Mouse (Mus musculus): ENCODE measurements around the gene Abi1. TPM values are rescaled to one million over a fixed set of nuclear protein-coding genes. Genes with fewer than 3 reads are reported as not detected.
"Not testable (repeated sequence)": the region's sequence is repeated elsewhere in the genome, so short reads cannot be mapped to it uniquely, and the experiment has no call there.

Gene Abi1
- total RNA-seq, 2 experiments from 2014 or later: 158 to 164 TPM

GRCm38 (mm10) chr2:22977387-22977973, 62.6 kb downstream of the Abi1 start:
- no peak for DNase-seq (ENCODE audit: low spot score in 2 of 2)

GRCm38 (mm10) chr2:22962970-22963369, 77.1 kb downstream of the Abi1 start:
- no peak for DNase-seq (ENCODE audit: low spot score in 2 of 2)

DNA sequence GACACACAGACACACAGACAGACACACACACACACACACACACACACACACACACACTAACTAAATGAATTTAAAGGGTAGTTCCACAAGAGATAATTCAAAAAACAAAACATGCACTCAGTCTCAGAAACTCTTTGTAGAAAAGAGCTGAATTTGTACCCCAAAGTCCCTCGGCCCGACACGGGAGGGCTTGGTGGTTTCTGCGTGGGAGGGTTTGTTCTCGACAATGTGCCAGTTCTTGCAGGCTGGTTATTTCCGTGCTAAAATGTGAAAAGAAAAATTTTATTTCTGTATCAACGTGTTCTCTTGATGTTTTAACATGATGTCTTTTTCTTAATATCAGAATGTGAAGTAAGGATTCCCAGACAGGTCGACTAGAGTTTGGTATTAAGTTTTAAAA, 77.8 kb downstream of the Abi1 start:
- DNase-seq (ENCODE audit: low spot score in 2 of 2): no peak

- no peak for DNase-seq (ENCODE audit: low spot score in 2 of 2)
These were observed 78.4 kb downstream of the Abi1 start for GRCm38 (mm10) chr2:22961681-22962080.

DNA sequence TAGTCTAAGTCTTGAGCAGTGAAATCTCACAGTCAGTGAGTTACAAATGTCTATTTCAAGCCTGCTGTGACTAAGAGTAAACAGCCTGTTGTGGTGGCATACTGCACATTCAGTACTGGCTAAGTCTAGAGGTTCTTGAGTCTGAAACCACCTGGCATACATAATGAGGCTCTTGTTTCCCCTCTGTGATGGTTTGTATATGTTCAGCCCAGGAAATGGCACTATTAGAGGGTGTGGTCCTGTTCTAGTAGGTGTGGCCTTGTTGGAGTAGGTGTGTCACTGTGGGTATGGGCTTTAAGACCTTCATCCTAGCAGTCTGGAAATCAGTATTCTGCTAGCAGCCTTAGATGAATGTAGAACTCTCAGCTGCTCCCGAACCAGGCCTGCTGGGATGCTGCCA, 82.6 kb downstream of the Abi1 start:
- DNase-seq (ENCODE audit: low spot score in 2 of 2): no peak

DNA sequence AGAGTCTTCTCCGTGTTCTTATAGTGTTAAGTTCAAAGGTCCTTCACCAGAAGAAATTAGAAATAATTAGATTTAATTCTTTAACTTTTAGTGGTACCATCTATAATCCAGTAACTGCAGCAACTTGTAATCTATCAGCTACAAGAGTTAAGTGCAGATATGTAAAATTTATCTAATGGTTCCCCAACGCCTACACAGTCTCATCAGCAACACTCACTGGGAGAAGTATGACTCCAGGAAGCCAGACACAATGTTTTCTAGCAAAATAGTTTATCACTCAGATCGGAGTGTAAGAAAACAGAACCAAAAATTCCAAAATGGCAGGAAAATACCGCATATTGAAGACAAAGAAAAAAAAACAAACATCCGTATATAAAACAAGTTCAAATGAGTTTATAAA, 84.1 kb downstream of the Abi1 start:
- DNase-seq (ENCODE audit: low spot score in 2 of 2): no peak

DNA sequence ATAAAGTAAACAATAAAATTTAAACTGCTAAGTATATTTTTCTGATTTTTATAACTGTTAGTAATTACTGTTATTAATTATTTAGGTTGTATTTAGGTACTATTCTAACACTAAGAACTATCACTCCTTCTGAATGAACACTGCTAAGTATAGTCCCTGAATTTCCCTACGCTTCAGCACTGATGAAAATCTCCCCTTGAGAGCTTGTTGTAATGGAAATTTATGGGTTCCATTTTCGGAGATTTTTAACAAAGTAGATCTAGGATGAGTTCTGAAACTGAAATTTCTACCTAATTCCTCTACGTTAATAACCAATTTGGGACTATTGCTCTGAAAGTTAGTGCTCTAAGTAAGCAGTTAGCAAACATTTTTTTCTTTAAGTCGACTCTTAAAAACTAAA, 85.8 kb downstream of the Abi1 start:
- DNase-seq (ENCODE audit: low spot score in 2 of 2): no peak

- no peak for DNase-seq (ENCODE audit: low spot score in 2 of 2)
These were observed 90.1 kb downstream of the Abi1 start for GRCm38 (mm10) chr2:22949956-22950355.

GRCm38 (mm10) chr2:22933556-22933955, 106.5 kb downstream of the Abi1 start:
- no peak for DNase-seq (ENCODE audit: low spot score in 2 of 2)

DNA sequence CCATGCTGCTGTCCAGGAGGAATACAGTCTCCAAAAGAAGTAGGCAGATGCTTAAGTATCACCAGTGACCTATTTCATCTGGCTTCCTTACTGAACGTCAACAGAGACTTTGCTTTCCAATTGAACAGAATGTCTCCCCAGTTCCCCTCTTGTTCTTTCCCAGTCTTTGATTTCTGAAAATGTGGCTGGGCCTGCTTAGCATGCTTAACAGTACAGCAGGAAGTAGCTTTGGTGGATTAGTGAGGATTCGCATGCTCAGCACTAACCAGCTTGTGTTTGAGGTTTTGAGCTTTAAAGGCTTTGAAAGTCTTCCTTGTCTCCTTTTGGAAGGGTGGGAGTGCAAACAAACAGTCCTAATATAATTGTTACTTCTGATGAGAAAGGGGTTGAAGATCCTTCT, 111.8 kb downstream of the Abi1 start:
- DNase-seq (ENCODE audit: low spot score in 2 of 2): peak in 1 of 2 experiments; percentile 25

DNA sequence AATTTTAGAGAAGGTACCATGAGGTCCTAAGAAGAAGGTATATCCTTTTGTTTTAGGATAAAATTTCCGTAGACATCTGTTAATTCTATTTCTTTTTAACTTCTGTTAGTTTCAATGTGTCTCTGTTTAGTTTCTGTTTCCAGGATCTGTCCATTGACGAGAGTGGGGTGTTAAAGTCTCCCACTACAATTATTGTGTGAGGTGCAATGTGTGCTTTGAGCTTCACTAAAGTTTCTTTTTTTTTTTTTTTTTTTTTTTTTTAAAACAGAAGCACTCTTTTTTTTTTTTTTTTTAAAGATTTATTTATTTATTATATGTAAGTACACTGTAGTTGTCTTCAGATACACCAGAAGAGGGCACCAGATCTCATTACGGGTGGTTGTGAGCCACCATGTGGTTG, 114.1 kb downstream of the Abi1 start:
- DNase-seq (ENCODE audit: low spot score in 2 of 2): not testable (repeated sequence)

GRCm38 (mm10) chr2:22918651-22919050, 121.4 kb downstream of the Abi1 start:
- DNase-seq (ENCODE audit: low spot score in 2 of 2): no peak

DNA sequence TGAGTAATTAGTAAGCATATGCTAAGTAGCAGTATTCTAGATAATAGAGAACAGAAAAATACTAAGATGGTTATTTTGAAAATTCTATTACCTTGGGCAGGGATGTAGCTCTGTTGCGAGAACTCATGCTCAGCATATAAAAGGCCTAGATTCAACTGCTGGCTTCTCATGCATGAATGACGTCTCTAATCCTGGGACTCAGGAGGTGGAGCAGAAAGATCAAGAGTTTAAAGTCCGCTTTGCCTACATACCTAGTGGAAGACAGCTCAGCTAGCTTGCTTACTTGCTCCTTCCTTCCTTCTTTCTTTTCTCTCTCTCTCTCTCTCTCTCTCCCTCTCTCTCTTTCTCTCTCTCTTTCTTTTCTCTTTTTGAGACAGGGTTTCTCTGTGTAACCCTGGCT, 125.6 kb downstream of the Abi1 start:
- no peak for DNase-seq (ENCODE audit: low spot score in 2 of 2)

- no peak for DNase-seq (ENCODE audit: low spot score in 2 of 2)
These were observed 136.1 kb downstream of the Abi1 start for GRCm38 (mm10) chr2:22903947-22904346.

- DNase-seq (ENCODE audit: low spot score in 2 of 2): peak; percentile 85 to 89
These were observed 144.5 kb downstream of the Abi1 start, which contains the start of gene Pdss1 for GRCm38 (mm10) chr2:22895282-22896273. TSS of gene Pdss1 (plus strand) at chr2:22895522.

- DNase-seq (ENCODE audit: low spot score in 2 of 2): peak; percentile 12 to 19
These were observed 145.1 kb downstream of the Abi1 start for GRCm38 (mm10) chr2:22894932-22895281.

Other genes starting within 250 kb of the Abi1 start
- gene Pdss1, start 144.7 kb downstream of the Abi1 start, total RNA-seq (2021): 10 to 100 TPM; 20.1 to 25.0 TPM
- 10 to 100 TPM; 68.9 to 80.7 TPM for gene Acbd5, start 27.9 kb upstream of the Abi1 start, total RNA-seq (2021)
- 1 to 10 TPM; 2.4 to 2.5 TPM for gene Mastl, start 115.8 kb upstream of the Abi1 start, total RNA-seq (2021)
- gene Yme1l1, start 116.1 kb upstream of the Abi1 start, total RNA-seq (2021): 10 to 100 TPM; 89.4 to 92.5 TPM
- gene 4931423N10Rik, start 167.2 kb upstream of the Abi1 start, total RNA-seq (2021): under 1 TPM in 1 of 2 experiments, not detected in 1; 0.25 TPM